Mouse (Mus musculus) CH12.LX (cell line): ENCODE results near the gene Nexn.

Source experiments
- MAFK ChIP-seq: IDR thresholded peaks from 2 replicates; pipeline ENCODE4 v1.6.1; 2011; ENCODE audit warnings: low read length, improper control_type of control experiment; ENCODE audit not compliant: insufficient replicate concordance
- MYC ChIP-seq: IDR thresholded peaks from 2 replicates; pipeline ENCODE4 v1.6.1; 2011; ENCODE audit warnings: low read depth, mild to moderate bottlenecking, improper control_type of control experiment, low read length

GRCm38 (mm10) chr3:152207156-152207555, 59.0 kb downstream of the Nexn start:
- TF ChIP-seq MAFK: no peak
- no peak for TF ChIP-seq MYC
